Mouse (Mus musculus) lung, postnatal 4 days (tissue): ENCODE results near the gene Thbd.

ENCODE experiments used
- DNase-seq, 2 experiments: peaks; one replicate each; pipeline ENCODE4 v3.0.0; 2021

The Thbd gene

GRCm38 (mm10) chr2:148421706-148422105 lies 13.7 kb upstream of the Thbd start:
- DNase-seq: peak in 1 of 2 experiments; percentile 40

- DNase-seq: no peak
Observed at GRCm38 (mm10) chr2:148421112-148421511, 13.1 kb upstream of the Thbd start.

- no peak for DNase-seq
Observed at GRCm38 (mm10) chr2:148419776-148420175, 11.8 kb upstream of the Thbd start.

GRCm38 (mm10) chr2:148419151-148419550 lies 11.2 kb upstream of the Thbd start:
- no peak for DNase-seq

GRCm38 (mm10) chr2:148409821-148410220 lies 1.8 kb upstream of the Thbd start:
- no peak for DNase-seq

GRCm38 (mm10) chr2:148409141-148409540 lies 1.2 kb upstream of the Thbd start:
- DNase-seq: peak; percentile 92

GRCm38 (mm10) chr2:148408761-148409120 lies 753 bp upstream of the Thbd start:
- no peak for DNase-seq

- DNase-seq: peak; percentile 71 to 79
Observed at GRCm38 (mm10) chr2:148406971-148407869, 768 bp downstream of the Thbd start.

GRCm38 (mm10) chr2:148406160-148406970 lies 1.6 kb downstream of the Thbd start:
- peak; percentile 74 to 77 for DNase-seq

- DNase-seq: no peak
Observed at GRCm38 (mm10) chr2:148404906-148405305, 3.1 kb downstream of the Thbd start.

- no peak for DNase-seq
Observed at GRCm38 (mm10) chr2:148402227-148402626, 5.8 kb downstream of the Thbd start.

GRCm38 (mm10) chr2:148398901-148399685 lies 8.9 kb downstream of the Thbd start:
- DNase-seq: no peak

- peak; percentile 51 to 74 for DNase-seq
Observed at GRCm38 (mm10) chr2:148397784-148398100, 10.2 kb downstream of the Thbd start.

- peak; percentile 37 to 56 for DNase-seq
Observed at GRCm38 (mm10) chr2:148397015-148397783, 10.8 kb downstream of the Thbd start.

- peak; percentile 6 to 35 for DNase-seq
Observed at GRCm38 (mm10) chr2:148396209-148396608, 11.8 kb downstream of the Thbd start.

- peak; percentile 72 to 74 for DNase-seq
Observed at GRCm38 (mm10) chr2:148395131-148396051, 12.6 kb downstream of the Thbd start, which contains the start of gene Sstr4. Sstr4 (plus strand) TSS chr2:148395344.

GRCm38 (mm10) chr2:148393846-148394245 lies 14.1 kb downstream of the Thbd start:
- DNase-seq: peak in 1 of 2 experiments; percentile 7

GRCm38 (mm10) chr2:148393149-148393548 lies 14.8 kb downstream of the Thbd start:
- DNase-seq: peak in 1 of 2 experiments; percentile 15

- DNase-seq: no peak
Observed at GRCm38 (mm10) chr2:148387652-148388581, 20.1 kb downstream of the Thbd start.

- no peak for DNase-seq
Observed at GRCm38 (mm10) chr2:148386927-148387326, 21.1 kb downstream of the Thbd start.
